Mouse (Mus musculus): ENCODE results near the gene Mycs. TPM values are rescaled to one million over a fixed set of nuclear protein-coding genes. Genes with fewer than 3 reads are reported as not detected.

Mycs gene
- not detected for polyA plus RNA-seq (2017; shearing (Covaris generic))

DNA sequence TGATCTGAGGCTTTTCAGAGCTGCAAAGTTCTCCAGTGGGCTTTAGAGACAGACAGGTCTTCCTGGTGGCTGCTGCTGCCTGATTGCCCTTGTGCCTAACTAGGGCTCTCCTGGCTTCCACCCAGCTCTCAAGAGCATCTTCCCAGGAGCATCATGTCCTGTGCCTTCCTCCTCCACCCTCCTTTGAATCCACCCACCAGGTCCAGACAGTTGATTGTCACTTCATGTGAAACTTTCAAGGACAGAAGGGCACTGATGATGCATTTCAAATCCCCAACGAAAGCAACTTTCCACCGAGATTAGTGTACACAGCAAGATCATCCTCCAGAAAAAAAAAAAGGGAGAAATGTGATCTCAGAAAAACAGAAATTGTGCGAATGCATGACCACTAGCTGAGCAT, at the start of gene Mycs:
TSS of gene Mycs (minus strand) at position 101 of the 400 bp plus-strand sequence.

Other genes with a start within 250 kb of the Mycs start
- gene Btbd35f7, start 199.8 kb upstream of the Mycs start, polyA plus RNA-seq (2017; shearing (Covaris generic)) = not detected